ENCODE assay signal across 26 mouse cellular contexts in genomic region chr4:126151701-126152440, GRCm38 (mm10). TPM values are rescaled to one million over a fixed set of nuclear protein-coding genes. Genes with fewer than 3 reads are reported as not detected.
DNase-seq lines count a peak whose midpoint lies in the region; ATAC-seq lines count a peak whose summit lies in the region.
"Had no signal": no experiment of that assay in that cellular context is flagged by ENCODE, and none has a peak within 500 bp of the region (broad histone marks: within the 10 kb centered on the region; RNA-seq: fewer than 3 reads in every experiment).

No protein-coding gene starts in this region.

- 0 out of 2 replicates have a peak overlapping the region, but pooled peaks have one; percentile 65 for H3K4me3 ChIP-seq in kidney, embryonic 15.5 days (replicated peaks)
- peak overlapping the region; percentile 86 for H3K4me3 ChIP-seq in limb, embryonic 10.5 days
- H3K4me3 ChIP-seq: layer of hippocampus, adult 2 months; midbrain, embryonic 15.5 days; neural tube, embryonic 15.5 days had no signal

- no peak for ATAC-seq in kidney, embryonic 15.5 days (replicated peaks; ENCODE audit: low FRiP score)
- ATAC-seq in megakaryocyte progenitor cell, adult 5-6 weeks (replicated peaks; ENCODE audit: poor library complexity) = no peak
- ATAC-seq: hindbrain, embryonic 16.5 days; midbrain, embryonic 15.5 days had no signal

- no peaks in the 10 kb centered on the region for H3K27me3 ChIP-seq in kidney, embryonic 15.5 days
- no peaks in the 10 kb centered on the region for H3K27me3 ChIP-seq in limb, embryonic 10.5 days (ENCODE audit: low read depth, poor library complexity, severe bottlenecking)
- H3K27me3 ChIP-seq: stomach, embryonic 15.5 days had no signal

- peaks cover 79% of the 10 kb centered on the region for H3K4me1 ChIP-seq in kidney, embryonic 15.5 days
- H3K4me1 ChIP-seq in limb, embryonic 10.5 days = peaks cover 83% of the 10 kb centered on the region

- H3K27ac ChIP-seq in kidney, embryonic 15.5 days = 0 out of 2 replicates have a peak overlapping the region, but pooled peaks have one; percentile 99
- H3K27ac ChIP-seq in limb, embryonic 10.5 days = peak overlapping the region; percentile 98
- H3K27ac ChIP-seq: layer of hippocampus, adult 2 months; liver, embryonic 14.5 days; midbrain, embryonic 15.5 days; neural tube, embryonic 15.5 days; stomach, embryonic 15.5 days had no signal

- peak overlapping the region; percentile 74; the same call in 1 of the 2 replicates for H3K4me2 ChIP-seq in kidney, embryonic 15.5 days
- H3K4me2 ChIP-seq: midbrain, embryonic 15.5 days; neural tube, embryonic 15.5 days had no signal

- no peaks in the 10 kb centered on the region for H3K9me3 ChIP-seq in kidney, embryonic 15.5 days (replicated peaks)
- H3K9me3 ChIP-seq in limb, embryonic 10.5 days (replicated peaks) = no peaks in the 10 kb centered on the region
- H3K9me3 ChIP-seq: forebrain, embryonic 10.5 days; heart, embryonic 13.5 days; midbrain, embryonic 15.5 days; neural tube, embryonic 15.5 days; stomach, embryonic 15.5 days had no signal

- H3K36me3 ChIP-seq in kidney, embryonic 15.5 days = peaks cover 31% of the 10 kb centered on the region
- peaks cover 43% of the 10 kb centered on the region for H3K36me3 ChIP-seq in limb, embryonic 10.5 days
- H3K36me3 ChIP-seq: midbrain, embryonic 15.5 days; neural tube, embryonic 15.5 days; stomach, embryonic 15.5 days had no signal

- H3K9ac ChIP-seq in kidney, embryonic 15.5 days = no peak overlapping the region
- H3K9ac ChIP-seq: liver, embryonic 14.5 days; midbrain, embryonic 15.5 days; neural tube, embryonic 15.5 days; stomach, embryonic 15.5 days had no signal

- WGBS in kidney, embryonic 15.5 days = 84% methylated on average over 16 of the region's 16 CpGs
- WGBS in limb, embryonic 10.5 days = 85% methylated on average over 16 of the region's 16 CpGs

- no peak for DNase-seq in kidney, adult 8-10 months
- peak; percentile 21 for DNase-seq in urinary bladder, adult 2 months (ENCODE audit: low spot score)
- DNase-seq in urinary bladder, postnatal 4 days (ENCODE audit: low spot score in 2 of 2) = no peak
- DNase-seq in limb, embryonic 10.5 days (ENCODE audit: low spot score) = no peak
- no peak for DNase-seq in testis, postnatal 10 days (ENCODE audit: low spot score)
- DNase-seq: adrenal gland, adult 2 months; B cell, adult 2 months; cerebellum, adult 9-10 months; gastrocnemius, adult 2 months; kidney, adult 2 months; layer of hippocampus, postnatal 36 days; lung, postnatal 10 days; right cerebral cortex, postnatal 14 days; thymus, adult 2 months had no signal

RNA-seq across cellular contexts. Expression of gene Eva1b, which starts 4.3 kb away (rescaled TPM):
- polyA plus RNA-seq in kidney, embryonic 15.5 days (2015; fragmentation: Nextera tagmentation; extraction: Ambion mirVana) = 90.0 and 98.5 TPM in 2 replicates
- 64.1 and 68.0 TPM in 2 replicates for polyA plus RNA-seq in urinary bladder, adult 2 months (2012; rRNA removed)
- polyA plus RNA-seq in limb, embryonic 10.5 days (2016; fragmentation: Nextera tagmentation; extraction: Ambion mirVana) = 72.7 and 82.2 TPM in 2 replicates
- 0.12 and 0.94 TPM in 2 replicates for total RNA-seq in megakaryocyte progenitor cell, adult 5-6 weeks (2015)
- 1.7 TPM in 1 of 2 replicates, not detected in the other for total RNA-seq in megakaryocyte progenitor cell, adult 5-6 weeks (2017)
- total RNA-seq: megakaryocyte-erythroid progenitor cell, adult 5-6 weeks had no signal

RNA-seq across cellular contexts. Expression of gene Sh3d21, which starts 11.4 kb away (rescaled TPM):
- polyA plus RNA-seq in kidney, embryonic 15.5 days (2015; fragmentation: Nextera tagmentation; extraction: Ambion mirVana) = 8.3 and 9.5 TPM in 2 replicates
- polyA plus RNA-seq in urinary bladder, adult 2 months (2012; rRNA removed) = 10.1 and 11.8 TPM in 2 replicates
- 2.9 and 4.7 TPM in 2 replicates for polyA plus RNA-seq in limb, embryonic 10.5 days (2016; fragmentation: Nextera tagmentation; extraction: Ambion mirVana)
- total RNA-seq in megakaryocyte progenitor cell, adult 5-6 weeks (2015) = 0.07 and 0.91 TPM in 2 replicates
- 0.14 TPM in 1 of 2 replicates, not detected in the other for total RNA-seq in megakaryocyte progenitor cell, adult 5-6 weeks (2017)
- total RNA-seq: common myeloid progenitor, adult 5-6 weeks had no signal

RNA-seq across cellular contexts. Expression of gene Stk40, which starts 48.1 kb away (rescaled TPM):
- 38.2 and 41.3 TPM in 2 replicates for polyA plus RNA-seq in kidney, embryonic 15.5 days (2015; fragmentation: Nextera tagmentation; extraction: Ambion mirVana)
- polyA plus RNA-seq in urinary bladder, adult 2 months (2012; rRNA removed) = 26.3 and 40.8 TPM in 2 replicates
- 48.2 and 52.1 TPM in 2 replicates for polyA plus RNA-seq in limb, embryonic 10.5 days (2016; fragmentation: Nextera tagmentation; extraction: Ambion mirVana)
- total RNA-seq in megakaryocyte progenitor cell, adult 5-6 weeks (2015) = 6.5 and 7.3 TPM in 2 replicates
- total RNA-seq in megakaryocyte progenitor cell, adult 5-6 weeks (2017) = 5.9 and 6.0 TPM in 2 replicates

RNA-seq across cellular contexts. Expression of gene Thrap3, which starts 50.7 kb away (rescaled TPM):
- polyA plus RNA-seq in kidney, embryonic 15.5 days (2015; fragmentation: Nextera tagmentation; extraction: Ambion mirVana) = 219 and 230 TPM in 2 replicates
- 111 and 130 TPM in 2 replicates for polyA plus RNA-seq in urinary bladder, adult 2 months (2012; rRNA removed)
- polyA plus RNA-seq in limb, embryonic 10.5 days (2016; fragmentation: Nextera tagmentation; extraction: Ambion mirVana) = 263 and 287 TPM in 2 replicates
- 172 and 184 TPM in 2 replicates for total RNA-seq in megakaryocyte progenitor cell, adult 5-6 weeks (2015)
- total RNA-seq in megakaryocyte progenitor cell, adult 5-6 weeks (2017) = 286 and 377 TPM in 2 replicates

RNA-seq across cellular contexts. Expression of gene Lsm10, which starts 55.4 kb away (rescaled TPM):
- polyA plus RNA-seq in kidney, embryonic 15.5 days (2015; fragmentation: Nextera tagmentation; extraction: Ambion mirVana) = 51.8 and 52.9 TPM in 2 replicates
- polyA plus RNA-seq in urinary bladder, adult 2 months (2012; rRNA removed) = 48.2 and 49.5 TPM in 2 replicates
- 41.3 and 48.0 TPM in 2 replicates for polyA plus RNA-seq in limb, embryonic 10.5 days (2016; fragmentation: Nextera tagmentation; extraction: Ambion mirVana)
- total RNA-seq in megakaryocyte progenitor cell, adult 5-6 weeks (2015) = 20.4 and 25.1 TPM in 2 replicates
- total RNA-seq in megakaryocyte progenitor cell, adult 5-6 weeks (2017) = 14.7 and 15.9 TPM in 2 replicates
